Mouse (Mus musculus): ENCODE measurements around the gene Trpt1.

The Trpt1 gene

GRCm38 (mm10) chr19:6992011-6992858 is 3.7 kb upstream of the Trpt1 start, which contains the start of gene Dnajc4:
Gene Dnajc4, minus strand, starts transcription at chr19:6992572.
- DNase-seq (ENCODE audit: extremely low spot score, low spot score): peak; percentile 96

GRCm38 (mm10) chr19:6993011-6993770 is 2.7 kb upstream of the Trpt1 start:
- no peak for DNase-seq (ENCODE audit: extremely low spot score, low spot score)

DNA sequence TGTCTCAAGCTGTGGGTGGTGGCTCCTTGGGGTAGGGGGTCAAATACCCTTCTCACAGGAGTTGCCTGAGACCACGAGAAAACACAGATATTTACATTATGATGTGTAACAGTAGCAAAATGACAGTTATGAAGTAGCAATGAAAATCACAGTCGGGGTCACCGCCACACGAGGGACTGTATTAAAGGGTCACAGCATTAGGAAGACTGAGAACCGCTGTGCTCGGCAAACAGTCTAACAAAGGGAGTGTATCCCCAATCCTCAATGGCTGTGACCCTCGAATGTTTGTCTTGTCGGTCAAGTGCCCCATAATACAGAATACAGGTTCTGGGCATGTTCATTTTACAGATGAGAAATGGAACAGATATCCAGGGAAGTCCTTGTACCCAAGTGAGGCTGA is 1.9 kb upstream of the Trpt1 start:
- DNase-seq (ENCODE audit: extremely low spot score, low spot score): no peak

DNA sequence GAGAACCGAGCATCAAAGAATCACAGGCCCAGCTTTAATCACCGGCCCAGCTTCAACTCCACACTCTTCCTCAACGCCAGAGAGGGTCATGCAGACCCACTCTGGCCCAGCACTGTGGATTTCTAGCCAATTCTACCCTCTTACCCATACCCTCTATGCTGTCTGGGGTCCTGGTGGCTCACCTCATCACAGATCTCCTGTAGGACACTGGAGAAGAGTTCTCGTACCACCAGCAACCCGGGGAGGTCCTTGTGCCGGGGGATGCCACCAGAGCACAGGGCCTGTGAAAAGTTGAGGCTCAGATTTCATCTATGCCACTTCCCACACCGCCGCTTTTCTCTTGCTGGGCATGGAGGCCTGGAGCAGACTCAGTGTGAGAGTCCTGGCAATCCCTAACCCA is 1.4 kb upstream of the Trpt1 start:
- no peak for DNase-seq (ENCODE audit: extremely low spot score, low spot score)

DNA sequence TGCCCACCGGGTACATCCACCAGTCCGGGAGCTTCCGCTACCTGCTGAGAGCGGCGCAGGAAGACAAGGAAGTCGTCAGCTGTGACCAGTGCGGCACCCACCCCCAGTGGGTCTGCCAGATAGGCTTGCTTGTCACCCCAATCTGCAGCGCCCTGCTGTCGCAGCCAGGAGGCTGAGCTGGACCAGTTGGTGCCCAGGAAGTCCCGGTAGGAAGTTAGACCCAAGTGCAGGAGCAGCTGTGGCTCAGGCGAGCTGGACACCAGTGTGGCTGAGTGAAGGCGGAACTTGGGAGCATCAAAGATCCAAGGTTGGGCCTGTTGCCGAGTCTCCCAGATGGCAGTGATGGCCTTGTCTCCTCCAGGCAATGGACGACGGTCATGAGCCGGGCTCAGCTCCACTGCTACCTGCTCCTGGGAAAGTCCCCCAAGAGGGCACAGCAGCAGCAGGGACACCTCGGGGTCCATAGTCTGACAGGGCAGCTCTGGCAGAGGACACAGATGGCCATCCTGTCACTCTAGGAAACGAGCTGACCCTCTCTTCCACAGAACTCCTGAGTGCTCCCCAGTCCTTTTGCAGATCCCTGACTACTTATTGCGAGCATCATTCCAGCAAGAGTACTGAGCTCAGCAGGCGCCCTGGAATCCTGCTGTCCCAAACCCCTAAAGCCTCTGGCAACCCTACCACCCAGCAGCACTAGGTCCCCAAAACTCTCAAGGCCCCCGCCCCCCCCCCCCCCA is 508 bp upstream of the Trpt1 start:
- no peak for DNase-seq (ENCODE audit: extremely low spot score, low spot score)

GRCm38 (mm10) chr19:6997721-6998290 is 1.9 kb downstream of the Trpt1 start:
- DNase-seq (ENCODE audit: extremely low spot score, low spot score): no peak

DNA sequence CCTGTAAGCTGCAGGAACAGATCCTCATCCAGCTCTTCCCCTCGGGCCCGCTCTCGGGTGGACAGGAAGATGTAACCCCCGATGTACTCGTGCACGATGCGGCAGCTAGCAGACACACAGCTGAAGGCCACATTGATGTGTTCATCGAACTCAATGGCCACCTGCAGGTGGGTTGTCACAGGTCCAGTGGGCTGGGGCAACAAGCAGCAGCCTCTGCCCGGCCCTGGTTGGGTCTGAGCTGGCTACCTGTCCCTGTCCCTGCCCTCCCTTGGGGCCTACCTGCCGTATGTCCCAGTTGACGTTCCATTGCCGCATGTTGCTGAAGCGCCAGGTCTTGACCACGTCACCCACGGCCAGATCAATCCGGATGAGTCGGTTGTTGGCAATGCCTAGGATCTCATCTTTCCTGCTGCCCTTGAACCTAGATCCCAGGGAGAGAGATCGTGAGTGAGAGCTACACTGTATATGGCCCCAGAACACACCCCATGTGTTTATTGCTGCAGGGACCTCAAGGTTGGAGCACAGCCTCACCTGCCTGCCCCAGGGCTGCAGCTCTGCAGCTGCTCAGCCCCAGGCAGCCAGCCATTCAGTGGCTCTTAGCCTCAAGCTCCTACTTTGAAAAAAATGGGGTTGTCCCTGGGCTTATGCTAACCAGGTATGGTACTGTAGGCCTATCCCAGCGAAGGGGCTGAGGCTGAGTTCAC is 3.6 kb downstream of the Trpt1 start:
- DNase-seq (ENCODE audit: extremely low spot score, low spot score): no peak

GRCm38 (mm10) chr19:7006892-7007593 is 11.1 kb downstream of the Trpt1 start:
- no peak for DNase-seq (ENCODE audit: extremely low spot score, low spot score)

- DNase-seq (ENCODE audit: extremely low spot score, low spot score): no peak
Observed at GRCm38 (mm10) chr19:7012426-7012825, 16.5 kb downstream of the Trpt1 start.

- no peak for DNase-seq (ENCODE audit: extremely low spot score, low spot score)
Observed at GRCm38 (mm10) chr19:7013984-7014383, 18.1 kb downstream of the Trpt1 start.

- DNase-seq (ENCODE audit: extremely low spot score, low spot score): no peak
Observed at GRCm38 (mm10) chr19:7014481-7015135, 18.7 kb downstream of the Trpt1 start.

DNA sequence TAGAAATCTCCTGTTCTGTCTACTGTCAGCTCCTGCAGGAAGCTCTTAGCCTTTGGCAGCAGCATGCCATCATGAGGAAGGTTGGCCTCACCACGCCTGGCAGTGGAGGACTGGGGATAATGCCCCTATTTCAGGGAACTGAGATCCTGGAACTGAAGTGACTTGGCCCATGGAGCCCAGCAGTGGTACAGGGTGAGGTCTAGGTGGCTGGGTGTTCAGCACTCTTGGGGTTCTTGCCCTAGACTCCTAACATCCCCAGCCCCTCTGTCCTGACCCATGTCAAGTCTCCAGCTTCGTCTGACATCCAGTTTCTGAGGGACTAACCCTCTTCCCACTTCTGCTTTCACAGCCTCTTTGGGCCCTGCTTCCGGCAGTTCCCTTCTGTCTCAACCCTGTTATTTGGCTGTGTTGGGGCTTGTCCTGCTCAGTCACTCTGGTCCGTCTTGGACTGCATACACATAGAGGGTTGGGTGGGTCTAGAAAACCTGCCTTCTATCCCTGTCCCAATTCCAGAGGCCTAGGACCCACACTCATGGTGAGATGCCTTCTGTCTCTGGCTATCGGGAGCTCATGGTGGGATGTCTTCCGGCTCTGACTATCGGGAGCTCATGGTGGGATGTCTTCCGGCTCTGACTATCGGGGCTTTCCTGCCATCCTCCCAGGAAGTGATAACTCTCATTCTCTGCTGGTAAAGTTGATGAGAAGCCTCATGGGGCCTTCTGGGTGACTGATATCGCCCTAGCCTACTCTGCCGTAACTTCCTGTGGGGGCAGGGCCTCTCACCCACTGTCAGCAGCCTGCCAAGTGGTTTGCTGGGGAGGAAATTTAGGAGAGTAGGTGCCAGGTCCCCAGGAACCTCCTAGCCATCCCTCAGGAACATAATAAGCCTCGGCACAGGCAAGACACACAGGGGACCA is 21.9 kb downstream of the Trpt1 start:
- DNase-seq (ENCODE audit: extremely low spot score, low spot score): no peak

- no peak for DNase-seq (ENCODE audit: extremely low spot score, low spot score)
Observed at GRCm38 (mm10) chr19:7018546-7018945, 22.6 kb downstream of the Trpt1 start.

DNA sequence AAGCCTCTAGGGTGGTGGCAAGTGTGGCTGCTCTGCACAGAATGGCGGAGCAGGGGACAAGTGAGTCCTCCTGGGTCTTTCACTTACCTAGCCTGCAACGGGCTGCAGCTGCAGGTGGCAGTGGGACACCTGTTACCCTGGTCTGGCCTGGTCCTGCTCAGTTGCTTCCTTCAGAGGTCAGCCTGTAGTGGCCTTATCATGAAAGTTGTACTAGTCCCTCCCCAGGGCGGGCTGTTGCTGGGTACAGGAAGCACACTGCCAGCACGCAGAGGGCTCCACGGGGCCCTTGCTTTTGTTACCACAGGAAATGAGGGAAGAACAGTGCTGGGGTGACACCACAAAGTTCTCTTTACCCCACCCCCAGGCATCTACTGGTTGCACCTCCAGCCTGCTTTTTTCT is 23.3 kb downstream of the Trpt1 start, which contains the start of gene Fermt3:
Gene Fermt3 (minus strand): TSS at position 279 of the 400 bp plus-strand sequence.
- no peak for DNase-seq (ENCODE audit: extremely low spot score, low spot score)

GRCm38 (mm10) chr19:7020224-7020641 is 24.3 kb downstream of the Trpt1 start:
- peak; percentile 41 for DNase-seq (ENCODE audit: extremely low spot score, low spot score)

- no peak for DNase-seq (ENCODE audit: extremely low spot score, low spot score)
Observed at GRCm38 (mm10) chr19:7029531-7029930, 33.6 kb downstream of the Trpt1 start.

- DNase-seq (ENCODE audit: extremely low spot score, low spot score): no peak
Observed at GRCm38 (mm10) chr19:7034006-7034405, 38.1 kb downstream of the Trpt1 start.

DNA sequence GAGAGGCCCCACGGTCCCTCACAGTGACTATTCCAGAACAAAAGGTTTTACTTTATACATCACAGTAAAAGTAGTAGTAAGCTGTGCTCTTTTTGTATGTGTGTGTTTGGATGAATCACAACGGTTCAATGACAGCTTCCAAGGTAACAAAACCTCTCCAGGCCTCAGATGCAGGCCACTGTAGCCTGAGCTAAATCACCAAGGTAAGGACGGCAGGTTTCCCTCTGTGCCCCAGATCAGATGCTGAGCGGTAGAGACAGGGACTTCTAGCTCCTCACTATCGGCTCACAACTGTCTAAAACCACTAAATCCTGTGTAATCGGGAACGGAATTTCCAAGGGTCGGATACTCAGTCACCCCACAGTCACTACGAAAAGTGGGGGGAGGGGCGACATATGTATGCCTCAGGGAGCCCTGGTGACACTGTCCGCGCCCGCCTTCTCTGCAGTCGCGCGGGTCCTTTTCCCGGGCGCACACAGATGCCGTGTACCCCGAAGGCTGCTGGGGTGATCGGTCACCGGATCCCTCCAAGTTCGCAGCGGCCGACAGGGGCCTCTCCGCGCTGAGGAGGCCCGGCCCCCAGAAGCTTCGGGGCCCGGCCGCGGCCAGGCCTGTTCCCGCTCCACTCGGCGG is 43.3 kb downstream of the Trpt1 start:
- peak; percentile 71 for DNase-seq (ENCODE audit: extremely low spot score, low spot score)
